Mouse (Mus musculus) CD4-positive, CD25-positive, alpha-beta regulatory T cell, adult 9 weeks (primary cell): ENCODE measurements around the gene Hoxd10. TPM values are rescaled to one million over a fixed set of nuclear protein-coding genes. Genes with fewer than 3 reads are reported as not detected.

ENCODE experiments used
- polyA plus RNA-seq: library from polyadenylated mRNA; unstranded; fragments of 100-300 nt; shearing (Covaris generic); gene quantifications from one replicate; pipeline ENCODE4 v1.2.1, GENCODE M21; 2017

The Hoxd10 gene
- polyA plus RNA-seq: not detected

GRCm38 (mm10) chr2:74691022-74691951 lies at the start of gene Hoxd10:
Hoxd10 (plus strand) TSS chr2:74691924.

GRCm38 (mm10) chr2:74659507-74660005 lies 32.2 kb upstream of the Hoxd10 start, which contains the start of gene Evx2:
Evx2 (minus strand) TSS chr2:74659557.

GRCm38 (mm10) chr2:74667842-74668357 lies 23.8 kb upstream of the Hoxd10 start, which contains the start of gene Hoxd13:
Hoxd13 (plus strand) TSS chr2:74668310.

GRCm38 (mm10) chr2:74674881-74675665 lies 16.7 kb upstream of the Hoxd10 start, which contains the start of gene Hoxd12:
Hoxd12 (plus strand) TSS chr2:74675013.

GRCm38 (mm10) chr2:74678891-74679595 lies 12.7 kb upstream of the Hoxd10 start, which contains the start of gene Hoxd11:
Hoxd11 (plus strand) TSS chr2:74679557.

GRCm38 (mm10) chr2:74697567-74698121 lies 5.9 kb downstream of the Hoxd10 start, which contains the start of gene Hoxd9:
Hoxd9 (plus strand) TSS chr2:74697727.

GRCm38 (mm10) chr2:74704393-74704998 lies 12.8 kb downstream of the Hoxd10 start, which contains the start of gene Hoxd8:
Hoxd8 (plus strand) TSS chr2:74704615.

GRCm38 (mm10) chr2:74711721-74712621 lies 20.2 kb downstream of the Hoxd10 start, which contains the start of the genes Hoxd3 and Hoxd4:
Hoxd3 (plus strand) TSS chr2:74711927.
Hoxd4 (plus strand) TSS chr2:74711929.

GRCm38 (mm10) chr2:74726551-74726950 lies 34.8 kb downstream of the Hoxd10 start, which contains the start of gene Gm28230:
Gm28230 (plus strand) TSS chr2:74726728.

Other genes starting within 250 kb of the Hoxd10 start
- 23.7 TPM for gene Lnpk, start 112.5 kb upstream of the Hoxd10 start, polyA plus RNA-seq
- not detected for gene Evx2, start 32.4 kb upstream of the Hoxd10 start, polyA plus RNA-seq
- not detected for gene Hoxd13, start 23.6 kb upstream of the Hoxd10 start, polyA plus RNA-seq
- not detected for gene Hoxd12, start 16.9 kb upstream of the Hoxd10 start, polyA plus RNA-seq
- not detected for gene Hoxd11, start 12.4 kb upstream of the Hoxd10 start, polyA plus RNA-seq
- not detected for gene Hoxd9, start 5.8 kb downstream of the Hoxd10 start, polyA plus RNA-seq
- not detected for gene Hoxd8, start 12.7 kb downstream of the Hoxd10 start, polyA plus RNA-seq
- gene Hoxd3, start 20.0 kb downstream of the Hoxd10 start, polyA plus RNA-seq: not detected
- not detected for gene Hoxd4, start 20.0 kb downstream of the Hoxd10 start, polyA plus RNA-seq
- gene Gm28230, start 34.8 kb downstream of the Hoxd10 start, polyA plus RNA-seq: not detected
- gene Hoxd1, start 71.1 kb downstream of the Hoxd10 start, polyA plus RNA-seq: not detected
- 11.6 TPM for gene Mtx2, start 133.9 kb downstream of the Hoxd10 start, polyA plus RNA-seq